Comparison of ENCODE assay signal across 8 mouse cellular contexts in genomic region chr1:163150203-163150855, GRCm38 (mm10).
DNase-seq lines count a peak whose midpoint lies in the region; ATAC-seq lines count a peak whose summit lies in the region.

No protein-coding gene starts in this region.

- H3K27ac ChIP-seq in intestine, embryonic 16.5 days (ENCODE audit: low read length) = no peak overlapping the region
- H3K27ac ChIP-seq in midbrain, embryonic 14.5 days (replicated peaks; ENCODE audit: low read depth, low read length) = no peak overlapping the region
- H3K27ac ChIP-seq in stomach, embryonic 16.5 days (ENCODE audit: low read length) = no peak overlapping the region

- DNase-seq in urinary bladder, adult 18-20 months (ENCODE audit: low spot score in 2 of 2) = peak; percentile 22 to 23
- no peak for DNase-seq in urinary bladder, adult 2 months (ENCODE audit: low spot score)
- DNase-seq in embryo, embryonic 9.5 days (ENCODE audit: extremely low spot score) = peak; percentile 80
- peak; percentile 63 to 72 for DNase-seq in left cerebral cortex, postnatal 10 days (ENCODE audit: extremely low spot score in 1 of 2, low spot score in 2 of 2)
- DNase-seq in midbrain, embryonic 14.5 days = peak; percentile 94

- H3K4me2 ChIP-seq in intestine, embryonic 16.5 days (ENCODE audit: low read depth, low read length) = peak overlapping the region; percentile 48; the same call in 1 of the 2 replicates
- peak overlapping the region; percentile 51 for H3K4me2 ChIP-seq in midbrain, embryonic 14.5 days (ENCODE audit: low read length)
- peak overlapping the region; percentile 53 for H3K4me2 ChIP-seq in stomach, embryonic 16.5 days (ENCODE audit: low read depth, low read length)

- 26% methylated on average over 13 of the region's 13 CpGs for WGBS in intestine, embryonic 16.5 days
- WGBS in midbrain, embryonic 14.5 days = 33% methylated on average over 13 of the region's 13 CpGs
- WGBS in stomach, embryonic 16.5 days = 23% methylated on average over 13 of the region's 13 CpGs

- peak; percentile 98 for ATAC-seq in granulocyte monocyte progenitor cell, adult 5-6 weeks (replicated peaks; ENCODE audit: poor library complexity, severe bottlenecking)
- peak; percentile 87 for ATAC-seq in intestine, embryonic 16.5 days
- peak; percentile 93 for ATAC-seq in midbrain, embryonic 14.5 days (ENCODE audit: low FRiP score, low TSS enrichment)
- peak; percentile 80 for ATAC-seq in stomach, embryonic 16.5 days (ENCODE audit: insufficient read depth, low FRiP score)

- no peaks in the 10 kb centered on the region for H3K4me1 ChIP-seq in intestine, embryonic 16.5 days (ENCODE audit: control insufficient read depth, insufficient read depth, low read length)
- no peaks in the 10 kb centered on the region for H3K4me1 ChIP-seq in midbrain, embryonic 14.5 days (ENCODE audit: control insufficient read depth, insufficient read depth, low read length)
- H3K4me1 ChIP-seq in stomach, embryonic 16.5 days (ENCODE audit: control insufficient read depth, insufficient read depth, low read length) = no peaks in the 10 kb centered on the region

- no peaks in the 10 kb centered on the region for H3K36me3 ChIP-seq in intestine, embryonic 16.5 days (ENCODE audit: control insufficient read depth, insufficient read depth, low read length)
- no peaks in the 10 kb centered on the region for H3K36me3 ChIP-seq in midbrain, embryonic 14.5 days (ENCODE audit: control insufficient read depth, insufficient read depth, low read length)
- no peaks in the 10 kb centered on the region for H3K36me3 ChIP-seq in stomach, embryonic 16.5 days (ENCODE audit: control insufficient read depth, insufficient read depth, low read length)

- intact Hi-C loops in left cerebral cortex, postnatal 10 days (cut with DNase I) = loop anchor here (5.0 to 10.0 kb wide), 3 partner anchors 162 to 762 kb away; partner anchors contain the start of gene Prrx1

- H3K4me3 ChIP-seq in intestine, embryonic 16.5 days (ENCODE audit: low read length) = peak overlapping the region; percentile 33
- H3K4me3 ChIP-seq in midbrain, embryonic 14.5 days (replicated peaks; ENCODE audit: low read depth, low read length) = peak overlapping the region; percentile 26
- H3K4me3 ChIP-seq in stomach, embryonic 16.5 days (replicated peaks; ENCODE audit: low read length) = peak overlapping the region; percentile 42

- no peaks in the 10 kb centered on the region for H3K9me3 ChIP-seq in intestine, embryonic 16.5 days (ENCODE audit: control insufficient read depth, low read length)
- no peaks in the 10 kb centered on the region for H3K9me3 ChIP-seq in midbrain, embryonic 14.5 days (ENCODE audit: control insufficient read depth, low read length)
- no peaks in the 10 kb centered on the region for H3K9me3 ChIP-seq in stomach, embryonic 16.5 days (replicated peaks; ENCODE audit: control insufficient read depth, low read length)

- H3K9ac ChIP-seq in intestine, embryonic 16.5 days (ENCODE audit: low read depth, low read length) = no peak overlapping the region
- H3K9ac ChIP-seq in midbrain, embryonic 14.5 days (replicated peaks; ENCODE audit: low read length) = no peak overlapping the region; the same call in 1 of the 2 replicates
- H3K9ac ChIP-seq in stomach, embryonic 16.5 days (ENCODE audit: low read length) = peak overlapping the region; percentile 57; the same call in 1 of the 2 replicates

- H3K27me3 ChIP-seq in intestine, embryonic 16.5 days (replicated peaks; ENCODE audit: control insufficient read depth, insufficient read depth, low read length) = no peaks in the 10 kb centered on the region
- H3K27me3 ChIP-seq in midbrain, embryonic 14.5 days (ENCODE audit: control insufficient read depth, insufficient read depth, low read length) = no peaks in the 10 kb centered on the region
- no peaks in the 10 kb centered on the region for H3K27me3 ChIP-seq in stomach, embryonic 16.5 days (ENCODE audit: control insufficient read depth, insufficient read depth, low read length)
